Comparison of ENCODE assay signal across 13 mouse cellular contexts in genomic region chr6:49269923-49270322, GRCm38 (mm10). TPM values are rescaled to one million over a fixed set of nuclear protein-coding genes. Genes with fewer than 3 reads are reported as not detected.
A peak's percentile ranks its signal among the peaks of the same experiment; 100 is the strongest.
DNase-seq lines count a peak whose midpoint lies in the region; ATAC-seq and TF ChIP-seq lines count a peak whose summit lies in the region.
"Had no signal": no experiment of that assay in that cellular context is flagged by ENCODE, and none has a peak within 500 bp of the region (broad histone marks: within the 10 kb centered on the region; RNA-seq: fewer than 3 reads in every experiment).

No protein-coding gene starts in this region.

- no peak overlapping the region for H3K9ac ChIP-seq in midbrain, embryonic 11.5 days (ENCODE audit: low read length)
- H3K9ac ChIP-seq in midbrain, embryonic 13.5 days (replicated peaks), result no peak overlapping the region
- no peak overlapping the region for H3K9ac ChIP-seq in MEL (ENCODE audit: control insufficient read depth, low read depth, low read length, poor library complexity, severe bottlenecking)
- H3K9ac ChIP-seq: limb, embryonic 13.5 days; liver, embryonic 15.5 days; midbrain, embryonic 12.5 days had no signal

- no peak for ATAC-seq in midbrain, embryonic 11.5 days (ENCODE audit: low FRiP score)
- ATAC-seq in midbrain, embryonic 13.5 days, result no peak

- no peak overlapping the region for H3K4me3 ChIP-seq in midbrain, embryonic 11.5 days (ENCODE audit: low read depth, low read length)
- no peak overlapping the region for H3K4me3 ChIP-seq in midbrain, embryonic 13.5 days (replicated peaks)
- peak overlapping the region; percentile 12 to 54; a peak in 2 of 4 replicates for H3K4me3 ChIP-seq in MEL (ENCODE audit: control insufficient read depth in 1 of 2, insufficient read depth in 1 of 2, low read depth in 2 of 2, low read length in 2 of 2)
- H3K4me3 ChIP-seq in myocyte, result no peak overlapping the region
- H3K4me3 ChIP-seq: limb, embryonic 13.5 days; liver, embryonic 15.5 days; midbrain, embryonic 12.5 days had no signal

- H3K27ac ChIP-seq in midbrain, embryonic 11.5 days (ENCODE audit: low read depth, low read length), result no peak overlapping the region
- H3K27ac ChIP-seq in midbrain, embryonic 13.5 days, result no peak overlapping the region
- no peak overlapping the region for H3K27ac ChIP-seq in MEL (ENCODE audit: control insufficient read depth, low read depth, low read length)
- H3K27ac ChIP-seq: limb, embryonic 13.5 days; liver, embryonic 15.5 days; midbrain, embryonic 12.5 days; stomach, postnatal 0 days had no signal

- TF ChIP-seq RAD21 in MEL (IDR thresholded peaks at IDR 0.05; ENCODE audit: low read depth, low read length), result no peak

- no peak for TF ChIP-seq POLR2A in MEL (IDR thresholded peaks at IDR 0.05; ENCODE audit: control insufficient read depth in 1 of 2, insufficient read depth in 1 of 2, low read depth in 1 of 2, low read length in 2 of 2, poor library complexity in 1 of 2)
- no peak for TF ChIP-seq POLR2A in myocyte (IDR thresholded peaks at IDR 0.05; ENCODE audit: insufficient read length, low read depth)

- peak; percentile 9 to 16 for DNase-seq in adrenal gland, postnatal 36 days
- no peak for DNase-seq in adrenal gland, adult 8-10 months
- DNase-seq in midbrain, embryonic 11.5 days (ENCODE audit: low spot score, missing footprints), result peak; percentile 82
- DNase-seq in MEL (ENCODE audit: low read depth, low spot score) (peak; percentile 53), adipocyte (ENCODE audit: low spot score) (no peak)
- DNase-seq in layer of hippocampus, postnatal 25 days (ENCODE audit: extremely low spot score in 1 of 2, low spot score in 1 of 2), result no peak

- 68% methylated on average over 11 of the region's 11 CpGs for WGBS in midbrain, embryonic 11.5 days
- 52% methylated on average over 11 of the region's 11 CpGs for WGBS in midbrain, embryonic 13.5 days

- no peak overlapping the region for H3K4me2 ChIP-seq in midbrain, embryonic 11.5 days
- H3K4me2 ChIP-seq in midbrain, embryonic 13.5 days (replicated peaks), result no peak overlapping the region
- H3K4me2 ChIP-seq in myocyte (ENCODE audit: low read depth), result peak overlapping the region; percentile 34
- H3K4me2 ChIP-seq: limb, embryonic 13.5 days; liver, embryonic 15.5 days; midbrain, embryonic 12.5 days had no signal

- no peaks in the 10 kb centered on the region for H3K79me2 ChIP-seq in MEL (ENCODE audit: control insufficient read depth, insufficient read depth, low read length, poor library complexity)
- no peaks in the 10 kb centered on the region for H3K79me2 ChIP-seq in myocyte (ENCODE audit: control insufficient read depth, insufficient read depth)

- TF ChIP-seq CTCF in MEL (IDR thresholded peaks at IDR 0.05 in 2 of 3, conservative IDR thresholded peaks at IDR 0.05 in 1 of 3; ENCODE audit: control insufficient read depth in 1 of 3, insufficient read depth in 1 of 3, low read depth in 2 of 3, low read length in 3 of 3, poor library complexity in 1 of 3, severe bottlenecking in 1 of 3), result no peak

- no peaks in the 10 kb centered on the region for H3K36me3 ChIP-seq in midbrain, embryonic 11.5 days (ENCODE audit: control insufficient read depth, insufficient read depth, low read length)
- no peaks in the 10 kb centered on the region for H3K36me3 ChIP-seq in midbrain, embryonic 13.5 days
- 0 out of 4 replicates have a peak, but pooled peaks cover 0 to under 1% of the 10 kb centered on the region in 2 experiments for H3K36me3 ChIP-seq in MEL (ENCODE audit: control insufficient read depth in 1 of 2, insufficient read depth in 2 of 2, low read length in 2 of 2)
- H3K36me3 ChIP-seq in myocyte (ENCODE audit: control insufficient read depth, insufficient read depth), result no peaks in the 10 kb centered on the region
- H3K36me3 ChIP-seq: limb, embryonic 13.5 days; liver, embryonic 15.5 days; midbrain, embryonic 12.5 days had no signal

- TF ChIP-seq EP300 in MEL (IDR thresholded peaks at IDR 0.05; ENCODE audit: low read depth in 1 of 2, low read length in 2 of 2), result no peak

- no peaks in the 10 kb centered on the region for H3K27me3 ChIP-seq in midbrain, embryonic 11.5 days (ENCODE audit: control insufficient read depth, insufficient read depth, low read length)
- H3K27me3 ChIP-seq in midbrain, embryonic 13.5 days, result no peaks in the 10 kb centered on the region
- no peaks in the 10 kb centered on the region; a peak in 1 of 4 replicates for H3K27me3 ChIP-seq in MEL (ENCODE audit: control insufficient read depth in 1 of 2, insufficient read depth in 2 of 2, low read length in 2 of 2)
- no peaks in the 10 kb centered on the region for H3K27me3 ChIP-seq in myocyte (ENCODE audit: control insufficient read depth, insufficient read depth, insufficient read length)
- H3K27me3 ChIP-seq: limb, embryonic 13.5 days; liver, embryonic 15.5 days; midbrain, embryonic 12.5 days had no signal

- no peak overlapping the region for H3ac ChIP-seq in myocyte (ENCODE audit: control insufficient read depth, insufficient read length)

- H3K4me1 ChIP-seq in midbrain, embryonic 11.5 days (ENCODE audit: control insufficient read depth, insufficient read depth, low read length), result peaks cover 4% of the 10 kb centered on the region
- H3K4me1 ChIP-seq in midbrain, embryonic 13.5 days (replicated peaks), result peaks cover 12% of the 10 kb centered on the region; the same call in 1 of the 2 replicates
- no peaks in the 10 kb centered on the region; a peak in 1 of 4 replicates for H3K4me1 ChIP-seq in MEL (ENCODE audit: control insufficient read depth in 1 of 2, insufficient read depth in 2 of 2, low read length in 2 of 2)
- H3K4me1 ChIP-seq: liver, embryonic 15.5 days had no signal

- no peaks in the 10 kb centered on the region for H3K9me3 ChIP-seq in midbrain, embryonic 11.5 days (ENCODE audit: control insufficient read depth, low read length)
- H3K9me3 ChIP-seq in midbrain, embryonic 13.5 days, result no peaks in the 10 kb centered on the region
- no peaks in the 10 kb centered on the region for H3K9me3 ChIP-seq in MEL (replicated peaks; ENCODE audit: insufficient read depth, low read length)
- H3K9me3 ChIP-seq: limb, embryonic 13.5 days; liver, embryonic 15.5 days; midbrain, embryonic 12.5 days had no signal

TF ChIP-seq in MEL, 35 proteins besides CTCF, POLR2A, EP300 and RAD21:
- TF ChIP-seq UBTF (IDR thresholded peaks at IDR 0.05; ENCODE audit: borderline replicate concordance, insufficient read depth, low read depth, low read length), result no peak
- TF ChIP-seq GATA1 (IDR thresholded peaks at IDR 0.05; ENCODE audit: low read depth, low read length), result 0 out of 2 replicates have a peak, but pooled peaks have one; percentile 28

TF ChIP-seq in myocyte, 11 proteins besides CTCF, POLR2A, EP300 and RAD21:
- no peak for TF ChIP-seq CEBPB (IDR thresholded peaks at IDR 0.05; ENCODE audit: insufficient read depth, poor library complexity, severe bottlenecking)
- no peak for TF ChIP-seq MYOD1 (IDR thresholded peaks at IDR 0.05; ENCODE audit: control insufficient read depth in 1 of 3, insufficient read length in 2 of 3, low read depth in 2 of 3)
- no peak for TF ChIP-seq USF1 (IDR thresholded peaks at IDR 0.05; ENCODE audit: low read depth)
- TF ChIP-seq SRF (IDR thresholded peaks at IDR 0.05; ENCODE audit: control insufficient read depth, insufficient read length, low read depth), result no peak
- TF ChIP-seq REST (IDR thresholded peaks at IDR 0.05; ENCODE audit: insufficient read depth, insufficient read length), result no peak
TF ChIP-seq in myocyte: peak in this region for 0.

RNA-seq across cellular contexts. Expression of gene Tra2a, which starts 6.1 kb away (rescaled TPM):
- total RNA-seq in adrenal gland, postnatal 36 days (2021), result 100 to 1,000 TPM in 1 of 2 experiments, 10 to 100 TPM in 1; 53.4 to 103 TPM
- total RNA-seq in adrenal gland, adult 8-10 months (2022), result 10 to 100 TPM; 55.9 to 86.1 (median 66.6) TPM
- polyA plus RNA-seq in midbrain, embryonic 11.5 days (2014; fragmentation: Nextera tagmentation; extraction: Ambion mirVana), result 57.6 and 61.2 TPM in 2 replicates
- 160 and 164 TPM in 2 replicates for polyA plus RNA-seq in midbrain, embryonic 13.5 days (2015; fragmentation: Nextera tagmentation; extraction: Ambion mirVana)
- 108 and 114 TPM in 2 replicates for total RNA-seq in MEL (2012; rRNA removed)
- polyA plus RNA-seq in MEL (2012; ENCODE audit: insufficient read depth in 1 of 2, insufficient read length in 2 of 2, low read depth in 1 of 2, low replicate concordance in 2 of 2, missing spikeins in 1 of 2), result 10 to 100 TPM in 1 of 2 experiments, not detected in 1; 85.2 TPM
- 26.5 TPM for polyA plus RNA-seq in myocyte (2012; fragmentation: generic; extraction: Trizol)
- 10 to 100 TPM; 73.6 to 78.1 TPM for total RNA-seq in layer of hippocampus, postnatal 25 days (2021)

RNA-seq across cellular contexts. Expression of gene Ccdc126, which starts 49.2 kb away (rescaled TPM):
- 10 to 100 TPM; 16.1 to 17.4 TPM for total RNA-seq in adrenal gland, postnatal 36 days (2021)
- total RNA-seq in adrenal gland, adult 8-10 months (2022), result 10 to 100 TPM; 15.8 to 21.2 (median 18.8) TPM
- 6.4 and 7.6 TPM in 2 replicates for polyA plus RNA-seq in midbrain, embryonic 11.5 days (2014; fragmentation: Nextera tagmentation; extraction: Ambion mirVana)
- polyA plus RNA-seq in midbrain, embryonic 13.5 days (2015; fragmentation: Nextera tagmentation; extraction: Ambion mirVana), result 7.3 and 8.3 TPM in 2 replicates
- 3.9 and 4.4 TPM in 2 replicates for total RNA-seq in MEL (2012; rRNA removed)
- polyA plus RNA-seq in MEL (2012; ENCODE audit: insufficient read depth in 1 of 2, insufficient read length in 2 of 2, low read depth in 1 of 2, low replicate concordance in 2 of 2, missing spikeins in 1 of 2), result 1 to 10 TPM in 1 of 2 experiments, not detected in 1; 3.8 TPM
- polyA plus RNA-seq in myocyte (2012; fragmentation: generic; extraction: Trizol), result 2.7 TPM
- 10 to 100 TPM in 1 of 2 experiments, 1 to 10 TPM in 1; 9.7 to 11.4 TPM for total RNA-seq in layer of hippocampus, postnatal 25 days (2021)

RNA-seq across cellular contexts. Expression of gene Igf2bp3, which starts 55.2 kb away (rescaled TPM):
- total RNA-seq in adrenal gland, postnatal 36 days (2021), result under 1 TPM; 0.56 to 0.69 TPM
- total RNA-seq in adrenal gland, adult 8-10 months (2022), result under 1 TPM in 2 of 4 experiments, not detected in 2; 0.05 to 0.12 TPM
- polyA plus RNA-seq in midbrain, embryonic 11.5 days (2014; fragmentation: Nextera tagmentation; extraction: Ambion mirVana), result 145 and 155 TPM in 2 replicates
- 53.7 and 57.8 TPM in 2 replicates for polyA plus RNA-seq in midbrain, embryonic 13.5 days (2015; fragmentation: Nextera tagmentation; extraction: Ambion mirVana)
- 0.12 and 0.13 TPM in 2 replicates for total RNA-seq in MEL (2012; rRNA removed)
- polyA plus RNA-seq in MEL (2012; ENCODE audit: insufficient read depth in 1 of 2, insufficient read length in 2 of 2, low read depth in 1 of 2, low replicate concordance in 2 of 2, missing spikeins in 1 of 2) (under 1 TPM in 1 of 2 experiments, not detected in 1; 0.29 TPM), myocyte (2012; fragmentation: generic; extraction: Trizol) (0.26 TPM)
- under 1 TPM in 1 of 2 experiments, not detected in 1; 0.27 TPM for total RNA-seq in layer of hippocampus, postnatal 25 days (2021)
- total RNA-seq: layer of hippocampus, adult 18-20 months had no signal

Comparison
In these comparisons a context has a peak if more than half of its experiments do, and no peak if none do; other contexts are left out.
1. DNase-seq: peak in adrenal gland, postnatal 36 days (2 of 2), midbrain, embryonic 11.5 days (single experiment) and MEL (single experiment); none in adrenal gland, adult 8-10 months (single experiment), adipocyte (single experiment) and layer of hippocampus, postnatal 25 days (0 of 2).
2. H3K4me3 ChIP-seq: peak in MEL (2 of 2); none in midbrain, embryonic 11.5 days (single experiment), midbrain, embryonic 13.5 days (single experiment) and myocyte (single experiment).